Mouse (Mus musculus) intestine, embryonic 14.5 days (tissue): Measurements from ENCODE around the gene Arpc3. TPM values are rescaled to one million over a fixed set of nuclear protein-coding genes. Genes with fewer than 3 reads are reported as not detected.

ENCODE experiments used
- ATAC-seq: fragments of 200-750 bp; cut with Nextera tagmentation; replicated peaks from 2 replicates; pipeline ENCODE4 v1.8.0; 2017; ENCODE audit warnings: low read depth, moderate number of reproducible peaks, moderate TSS enrichment, moderate library complexity; ENCODE audit not compliant: low FRiP score, low TSS enrichment
- DNase-seq: peaks from one replicate; pipeline ENCODE4 v3.0.0-alpha.2; 2018; ENCODE audit warnings: low spot score
- H3K27ac ChIP-seq: fragments of 300-500 bp; sonication (generic); 2 replicates; pipeline ENCODE4 v1.5.1; 2014; ENCODE audit warnings: low read depth, mild to moderate bottlenecking, control low read depth
- H3K27me3 ChIP-seq: fragments of 300-500 bp; sonication (generic); replicated peaks from 2 replicates; pipeline ENCODE4 v1.6.1; 2014; ENCODE audit warnings: low read length, control low read depth; ENCODE audit not compliant: control insufficient read depth, insufficient read depth
- H3K36me3 ChIP-seq: fragments of 300-500 bp; sonication (generic); 2 replicates; pipeline ENCODE4 v1.6.1; 2014; ENCODE audit warnings: low read length, control low read depth; ENCODE audit not compliant: control insufficient read depth, insufficient read depth
- H3K4me1 ChIP-seq: fragments of 300-500 bp; sonication (generic); replicated peaks from 2 replicates; pipeline ENCODE4 v1.6.1; 2014; ENCODE audit warnings: low read length, control low read depth, mixed read lengths; ENCODE audit not compliant: control insufficient read depth, insufficient read depth
- H3K4me2 ChIP-seq: fragments of 300-500 bp; sonication (generic); 2 replicates; pipeline ENCODE4 v1.6.1; 2014; ENCODE audit warnings: low read length
- H3K4me3 ChIP-seq: fragments of 300-500 bp; sonication (generic); 2 replicates; pipeline ENCODE4 v1.5.1; 2014; ENCODE audit warnings: low read depth, low read length, control low read depth, mixed read lengths
- H3K9ac ChIP-seq: fragments of 300-500 bp; sonication (generic); 2 replicates; pipeline ENCODE4 v1.6.1; 2014; ENCODE audit warnings: mild to moderate bottlenecking, low read length
- H3K9me3 ChIP-seq: fragments of 300-500 bp; sonication (generic); 2 replicates; pipeline ENCODE4 v1.6.1; 2016; ENCODE audit warnings: low read length, control low read depth; ENCODE audit not compliant: control insufficient read depth
- WGBS: fragments of 180-500 bp; shearing (Covaris S2); extraction: QIAGEN DNeasy Blood & Tissue Kit; methylation state at CpG from one replicate; pipeline ENCODE4 v1.1.7; 2014; 5-methylcytosine and 5-hydroxymethylcytosine counted together
- polyA plus RNA-seq: library from polyadenylated mRNA; unstranded; fragments of >200 nt; fragmentation: Nextera tagmentation; extraction: Ambion mirVana; gene quantifications from 2 replicates; pipeline ENCODE4 v1.2.1, GENCODE M21; 2014

Arpc3 gene
- polyA plus RNA-seq, 1 experiment from 2014 or later = 39.3 TPM

GRCm38 (mm10) chr5:122392227-122393004 is 738 bp downstream of the Arpc3 start:
- no peaks in the 10 kb centered on the region for H3K9me3 ChIP-seq
- H3K27ac ChIP-seq = peak overlapping the region; percentile 34; the same call in 1 of the 2 replicates
- H3K9ac ChIP-seq = peak overlapping the region; percentile 88
- H3K4me2 ChIP-seq = peak overlapping the region; percentile 82
- peaks cover 5% of the 10 kb centered on the region for H3K4me1 ChIP-seq
- DNase-seq = peak; percentile 65
- no peaks in the 10 kb centered on the region for H3K27me3 ChIP-seq
- ATAC-seq = peak; percentile 30; the same call in 1 of the 2 replicates
- peaks cover 7% of the 10 kb centered on the region; the same call in 1 of the 2 replicates for H3K36me3 ChIP-seq
- H3K4me3 ChIP-seq = peak overlapping the region; percentile 87
- WGBS = 13% methylated on average over 19 of the region's 19 CpGs

DNA sequence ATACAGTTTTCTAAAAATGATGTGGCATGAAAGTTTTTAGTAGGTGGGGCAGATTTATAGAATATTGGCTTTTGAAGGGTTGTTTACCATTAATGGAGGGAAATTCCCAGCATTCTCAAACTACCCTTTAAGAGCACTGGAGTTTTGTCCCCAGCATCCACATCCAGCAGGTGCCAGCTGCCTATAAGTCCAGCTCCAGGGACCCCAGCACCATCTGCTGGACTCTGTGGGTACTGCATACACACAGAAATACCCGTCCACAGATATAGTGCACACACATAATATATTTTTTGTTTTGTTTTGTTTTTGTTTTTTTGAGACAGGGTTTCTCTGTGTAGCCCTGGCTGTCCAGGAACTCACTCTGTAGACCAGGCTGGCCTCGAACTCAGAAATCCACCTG is 2.2 kb downstream of the Arpc3 start:
- WGBS = 47% methylated on average over 2 of the region's 2 CpGs
- Histone ChIP-seq H3K9ac (no peak overlapping the region), H3K4me3 (no peak overlapping the region), H3K9me3 (no peaks in the 10 kb centered on the region), H3K4me2 (no peak overlapping the region), H3K27me3 (no peaks in the 10 kb centered on the region), H3K27ac (no peak overlapping the region), H3K4me1 (peaks cover 5% of the 10 kb centered on the region), H3K36me3 (peaks cover 20% of the 10 kb centered on the region)
- ATAC-seq (no peak), DNase-seq (peak; percentile 86)

DNA sequence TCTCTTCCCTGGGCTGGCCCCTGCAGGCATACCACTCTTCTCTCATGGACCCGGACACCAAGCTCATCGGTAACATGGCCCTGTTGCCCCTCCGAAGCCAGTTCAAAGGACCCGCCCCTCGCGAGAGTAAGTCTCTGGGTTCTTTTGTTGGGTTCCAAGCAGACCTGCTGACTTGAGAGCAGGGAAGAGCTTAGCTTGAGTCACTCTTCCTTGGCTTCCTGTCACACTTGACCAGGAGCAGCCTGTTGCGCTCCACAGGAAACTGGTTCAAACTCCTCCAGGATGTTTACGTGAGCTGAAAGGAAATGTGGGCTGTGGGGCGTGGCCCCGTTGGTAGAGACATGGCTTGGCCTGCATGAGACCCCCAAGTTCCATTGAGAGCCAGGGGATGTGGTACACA is 5.1 kb downstream of the Arpc3 start:
- Histone ChIP-seq H3K4me2 (no peak overlapping the region), H3K27ac (no peak overlapping the region), H3K9me3 (no peaks in the 10 kb centered on the region), H3K9ac (no peak overlapping the region), H3K36me3 (peaks cover 40% of the 10 kb centered on the region), H3K4me3 (no peak overlapping the region), H3K4me1 (peaks cover 5% of the 10 kb centered on the region), H3K27me3 (no peaks in the 10 kb centered on the region)
- no peak for ATAC-seq
- DNase-seq = no peak
- WGBS = 81% methylated on average over 10 of the region's 10 CpGs

DNA sequence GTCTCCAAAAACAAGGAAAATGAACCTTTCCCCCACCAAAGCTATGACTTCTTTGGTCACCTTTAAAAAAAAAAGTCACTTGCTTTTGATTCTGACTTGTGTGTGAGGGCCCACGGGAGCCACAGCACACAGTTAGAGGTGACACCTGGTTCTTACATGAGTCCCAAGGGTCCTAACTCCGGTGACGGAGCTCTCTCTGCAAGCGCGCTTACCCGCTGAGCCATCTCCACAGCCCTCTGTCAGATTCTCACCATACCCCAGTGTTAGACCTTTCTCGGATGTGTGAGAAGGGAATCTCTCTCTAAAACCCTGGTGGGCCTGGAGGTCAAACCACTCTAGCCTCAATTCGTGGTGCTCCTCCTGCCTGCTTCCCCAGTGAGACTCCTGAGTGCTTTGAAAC is 5.8 kb downstream of the Arpc3 start:
- H3K4me2 ChIP-seq = no peak overlapping the region
- peaks cover 3% of the 10 kb centered on the region for H3K4me1 ChIP-seq
- no peak overlapping the region for H3K4me3 ChIP-seq
- H3K9ac ChIP-seq = no peak overlapping the region
- H3K27ac ChIP-seq = no peak overlapping the region
- H3K27me3 ChIP-seq = no peaks in the 10 kb centered on the region
- no peaks in the 10 kb centered on the region for H3K9me3 ChIP-seq
- 90% methylated on average over 8 of the region's 8 CpGs for WGBS
- ATAC-seq (no peak), DNase-seq (no peak)
- peaks cover 47% of the 10 kb centered on the region for H3K36me3 ChIP-seq

- Histone ChIP-seq H3K4me3 (no peak overlapping the region), H3K9me3 (no peaks in the 10 kb centered on the region), H3K27me3 (no peaks in the 10 kb centered on the region), H3K4me2 (no peak overlapping the region), H3K27ac (no peak overlapping the region), H3K9ac (no peak overlapping the region), H3K36me3 (peaks cover 71% of the 10 kb centered on the region), H3K4me1 (no peaks in the 10 kb centered on the region)
- WGBS = 78% methylated on average over 8 of the region's 8 CpGs
- ATAC-seq = no peak
- no peak for DNase-seq
Observed at GRCm38 (mm10) chr5:122399871-122400270, 8.2 kb downstream of the Arpc3 start.

GRCm38 (mm10) chr5:122400628-122401302 is 9.1 kb downstream of the Arpc3 start:
- Histone ChIP-seq H3K4me1 (no peaks in the 10 kb centered on the region), H3K27ac (no peak overlapping the region), H3K36me3 (peaks cover 80% of the 10 kb centered on the region), H3K27me3 (no peaks in the 10 kb centered on the region), H3K4me2 (no peak overlapping the region), H3K9me3 (no peaks in the 10 kb centered on the region), H3K9ac (no peak overlapping the region), H3K4me3 (no peak overlapping the region)
- DNase-seq (no peak), ATAC-seq (no peak; the same call in 1 of the 2 replicates)
- 64% methylated on average over 18 of the region's 18 CpGs for WGBS

DNA sequence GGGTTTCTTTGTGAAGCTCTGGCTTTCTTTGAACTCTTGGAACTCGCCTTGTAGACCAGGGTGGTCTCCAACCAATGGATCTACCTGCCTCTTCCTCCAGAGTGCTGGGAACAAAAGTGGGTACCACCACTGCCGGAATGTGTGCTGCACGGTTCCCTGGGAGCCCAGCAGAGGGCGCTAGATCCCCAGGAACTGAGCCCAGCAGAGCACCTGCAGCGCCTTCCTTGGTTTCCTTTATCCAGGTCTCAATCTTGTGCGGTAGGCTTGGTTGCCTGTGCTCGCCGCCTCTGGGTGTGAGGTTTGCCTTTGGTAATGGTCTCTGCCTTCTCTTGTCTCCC is 9.6 kb downstream of the Arpc3 start:
- WGBS = 27% methylated on average over 8 of the region's 8 CpGs
- H3K36me3 ChIP-seq = peaks cover 85% of the 10 kb centered on the region
- H3K9me3 ChIP-seq = no peaks in the 10 kb centered on the region
- H3K27me3 ChIP-seq = no peaks in the 10 kb centered on the region
- H3K9ac ChIP-seq = no peak overlapping the region
- H3K4me1 ChIP-seq = no peaks in the 10 kb centered on the region
- H3K4me3 ChIP-seq = no peak overlapping the region
- no peak overlapping the region for H3K27ac ChIP-seq
- H3K4me2 ChIP-seq = no peak overlapping the region
- ATAC-seq = no peak; the same call in 1 of the 2 replicates
- DNase-seq = peak; percentile 86

GRCm38 (mm10) chr5:122402160-122402559 is 10.5 kb downstream of the Arpc3 start:
- Histone ChIP-seq H3K4me1 (no peaks in the 10 kb centered on the region), H3K9me3 (peaks cover 3% of the 10 kb centered on the region; the same call in 1 of the 2 replicates), H3K4me2 (no peak overlapping the region), H3K9ac (no peak overlapping the region), H3K27me3 (no peaks in the 10 kb centered on the region), H3K4me3 (no peak overlapping the region), H3K27ac (no peak overlapping the region), H3K36me3 (peaks cover 90% of the 10 kb centered on the region)
- 62% methylated on average over 13 of the region's 13 CpGs for WGBS
- DNase-seq (no peak), ATAC-seq (no peak)
